Mouse (Mus musculus): Measurements from ENCODE around the gene AC129217.1. TPM values are rescaled to one million over a fixed set of nuclear protein-coding genes. Genes with fewer than 3 reads are reported as not detected.
A peak's percentile ranks its signal among the peaks of the same experiment; 100 is the strongest.

Gene AC129217.1
- total and polyA plus RNA-seq, 2 experiments from 2014 or later: not detected

- H3K4me2 ChIP-seq (ENCODE audit: low read depth): peak overlapping the region; percentile 17; the same call in 1 of the 2 replicates
- H3K36me3 ChIP-seq (ENCODE audit: insufficient read depth): peaks cover 4% of the 10 kb centered on the region
- peak overlapping the region; percentile 29; the same call in 1 of the 2 replicates for H3K9ac ChIP-seq
- H3K9me3 ChIP-seq (ENCODE audit: low read length): no peaks in the 10 kb centered on the region
- no peak for ATAC-seq
- WGBS: 55% methylated on average over 3 of the region's 3 CpGs
- DNase-seq: no peak
- H3K4me3 ChIP-seq (ENCODE audit: low read depth, low read length): no peak overlapping the region
- H3K27me3 ChIP-seq (ENCODE audit: insufficient read depth, low read length): no peaks in the 10 kb centered on the region
- H3K27ac ChIP-seq (ENCODE audit: low read depth, low read length): no peak overlapping the region
- peaks cover 28% of the 10 kb centered on the region for H3K4me1 ChIP-seq (ENCODE audit: insufficient read depth)
- TF ChIP-seq CTCF (IDR thresholded peaks at IDR 0.05; ENCODE audit: low read depth): no peak
Observed at GRCm38 (mm10) chr19:8817001-8817400, 12.6 kb upstream of the AC129217.1 start.

GRCm38 (mm10) chr19:8818301-8818798 is 11.2 kb upstream of the AC129217.1 start:
- H3K4me2 ChIP-seq (ENCODE audit: low read depth): peak overlapping the region; percentile 88
- TF ChIP-seq CTCF (IDR thresholded peaks at IDR 0.05; ENCODE audit: low read depth): no peak

GRCm38 (mm10) chr19:8818801-8819595 is 10.6 kb upstream of the AC129217.1 start, which contains the start of gene Ttc9c:
Gene Ttc9c, minus strand, starts transcription at chr19:8819333.
- H3K9ac ChIP-seq: peak within 1 kb of the TSS; percentile 96
- peaks cover 11% of the 10 kb centered on the region for H3K36me3 ChIP-seq (ENCODE audit: insufficient read depth)
- peaks cover 32% of the 10 kb centered on the region for H3K4me1 ChIP-seq (ENCODE audit: insufficient read depth)
- H3K9me3 ChIP-seq (ENCODE audit: low read length): no peaks in the 10 kb centered on the region
- H3K27ac ChIP-seq (ENCODE audit: low read depth, low read length): peak within 1 kb of the TSS; percentile 100
- H3K27me3 ChIP-seq (ENCODE audit: insufficient read depth, low read length): no peaks in the 10 kb centered on the region
- peak within 1 kb of the TSS; percentile 97 for H3K4me3 ChIP-seq (ENCODE audit: low read depth, low read length)
- DNase-seq (peak; percentile 99), ATAC-seq (peak; percentile 92)
- WGBS: under 1% methylated on average over 33 of the region's 33 CpGs
- peak within 1 kb of the TSS; percentile 88 for H3K4me2 ChIP-seq (ENCODE audit: low read depth)
- no peak for TF ChIP-seq CTCF (IDR thresholded peaks at IDR 0.05; ENCODE audit: low read depth)

More at GRCm38 (mm10) chr19:8818301-8818798, 11.2 kb upstream of the AC129217.1 start:
- Histone ChIP-seq H3K36me3 (ENCODE audit: insufficient read depth) (peaks cover 5% of the 10 kb centered on the region), H3K27ac (ENCODE audit: low read depth, low read length) (peak overlapping the region; percentile 100), H3K27me3 (ENCODE audit: insufficient read depth, low read length) (no peaks in the 10 kb centered on the region), H3K9ac (peak overlapping the region; percentile 63), H3K4me1 (ENCODE audit: insufficient read depth) (peaks cover 32% of the 10 kb centered on the region), H3K4me3 (ENCODE audit: low read depth, low read length) (peak overlapping the region; percentile 97), H3K9me3 (ENCODE audit: low read length) (no peaks in the 10 kb centered on the region)
- no peak for ATAC-seq
- no peak for DNase-seq
- WGBS: 27% methylated on average over 14 of the region's 14 CpGs

- WGBS: 2% methylated on average over 74 of the region's 83 CpGs
- H3K4me1 ChIP-seq (ENCODE audit: insufficient read depth): peaks cover 32% of the 10 kb centered on the region
- TF ChIP-seq CTCF (IDR thresholded peaks at IDR 0.05; ENCODE audit: low read depth): 0 out of 2 replicates have a peak, but pooled peaks have one; percentile 1
Observed at GRCm38 (mm10) chr19:8819596-8820423, 9.8 kb upstream of the AC129217.1 start, which contains the start of gene Hnrnpul2. Gene Hnrnpul2, plus strand, starts transcription at chr19:8820010.

GRCm38 (mm10) chr19:8820424-8820956 is 9.1 kb upstream of the AC129217.1 start:
- Histone ChIP-seq H3K4me3 (ENCODE audit: low read depth, low read length) (peak overlapping the region; percentile 97), H3K36me3 (ENCODE audit: insufficient read depth) (peaks cover 21% of the 10 kb centered on the region), H3K4me1 (ENCODE audit: insufficient read depth) (peaks cover 32% of the 10 kb centered on the region), H3K4me2 (ENCODE audit: low read depth) (peak overlapping the region; percentile 88), H3K9me3 (ENCODE audit: low read length) (no peaks in the 10 kb centered on the region), H3K9ac (peak overlapping the region; percentile 96), H3K27ac (ENCODE audit: low read depth, low read length) (peak overlapping the region; percentile 100), H3K27me3 (ENCODE audit: insufficient read depth, low read length) (no peaks in the 10 kb centered on the region)
- under 1% methylated on average over 47 of the region's 48 CpGs for WGBS
- no peak for DNase-seq
- TF ChIP-seq CTCF (IDR thresholded peaks at IDR 0.05; ENCODE audit: low read depth): no peak
- ATAC-seq: no peak

More at GRCm38 (mm10) chr19:8819596-8820423, 9.8 kb upstream of the AC129217.1 start, which contains the start of gene Hnrnpul2:
- H3K4me3 ChIP-seq (ENCODE audit: low read depth, low read length): peak within 1 kb of the TSS; percentile 97
- H3K4me2 ChIP-seq (ENCODE audit: low read depth): peak within 1 kb of the TSS; percentile 88
- H3K27me3 ChIP-seq (ENCODE audit: insufficient read depth, low read length): no peaks in the 10 kb centered on the region
- peak within 1 kb of the TSS; percentile 100 for H3K27ac ChIP-seq (ENCODE audit: low read depth, low read length)
- ATAC-seq (peak; percentile 93), DNase-seq (peak; percentile 100)
- no peaks in the 10 kb centered on the region for H3K9me3 ChIP-seq (ENCODE audit: low read length)
- peak within 1 kb of the TSS; percentile 96 for H3K9ac ChIP-seq
- peaks cover 17% of the 10 kb centered on the region for H3K36me3 ChIP-seq (ENCODE audit: insufficient read depth)

GRCm38 (mm10) chr19:8821146-8821545 is 8.4 kb upstream of the AC129217.1 start:
- under 1% methylated on average over 7 of the region's 7 CpGs for WGBS
- Histone ChIP-seq H3K9me3 (ENCODE audit: low read length) (no peaks in the 10 kb centered on the region), H3K4me1 (ENCODE audit: insufficient read depth) (peaks cover 32% of the 10 kb centered on the region), H3K9ac (peak overlapping the region; percentile 96), H3K4me3 (ENCODE audit: low read depth, low read length) (peak overlapping the region; percentile 97), H3K27ac (ENCODE audit: low read depth, low read length) (no peak overlapping the region), H3K36me3 (ENCODE audit: insufficient read depth) (peaks cover 26% of the 10 kb centered on the region), H3K27me3 (ENCODE audit: insufficient read depth, low read length) (no peaks in the 10 kb centered on the region), H3K4me2 (ENCODE audit: low read depth) (peak overlapping the region; percentile 88)
- DNase-seq (no peak), ATAC-seq (no peak)
- TF ChIP-seq CTCF (IDR thresholded peaks at IDR 0.05; ENCODE audit: low read depth): no peak

Measured in forebrain, postnatal 0 days (tissue).